Mouse (Mus musculus) macrophage (primary cell): ENCODE measurements around the gene Epo. TPM values are rescaled to one million over a fixed set of nuclear protein-coding genes. Genes with fewer than 3 reads are reported as not detected.
A peak's percentile ranks its signal among the peaks of the same experiment; 100 is the strongest.

Experiments used
- H3K27ac ChIP-seq: fragments of 350-480 bp; formaldehyde crosslinking; 2 replicates; pipeline ENCODE4 v1.9.0; 2021
- H3K36me3 ChIP-seq: fragments of 350-480 bp; formaldehyde crosslinking; 2 replicates; pipeline ENCODE4 v1.9.0; 2021; ENCODE audit errors: inconsistent target
- H3K4me3 ChIP-seq: fragments of 350-480 bp; formaldehyde crosslinking; 2 replicates; pipeline ENCODE4 v1.9.0; 2021; ENCODE audit errors: inconsistent target
- H3K79me2 ChIP-seq: fragments of 350-480 bp; formaldehyde crosslinking; 2 replicates; pipeline ENCODE4 v1.9.0; 2021; ENCODE audit errors: inconsistent target
- WGBS: methylation state at CpG from one replicate; pipeline ENCODE4 v1.1.7; 2026; ENCODE audit warnings: inconsistent platforms; ENCODE audit not compliant: missing documents; 5-methylcytosine and 5-hydroxymethylcytosine counted together
- polyA plus RNA-seq: library from polyadenylated mRNA; stranded (reverse); fragments of 250-400 nt; gene quantifications from 3 replicates; pipeline ENCODE4 v1.2.4, GENCODE M21; 2018; ENCODE audit warnings: inconsistent platforms
- total RNA-seq, 78 experiments: library from RNA; depleted of rRNA; stranded (reverse); fragments of 250-400 nt; gene quantifications; 1 replicate in 9 of 78; 2 replicates in 24 of 78; 3 replicates in 43 of 78; 4 replicates in 2 of 78; pipeline ENCODE4 v1.2.4; 2018; ENCODE audit warnings: inconsistent platforms in 56 of 78

The Epo gene
- not detected for total RNA-seq (2018; cell fraction: chromatin; rRNA removed)
- total RNA-seq (2018; cell fraction: cytosol; rRNA removed): not detected
- total RNA-seq (2018; cell fraction: nucleus; rRNA removed): not detected
- polyA plus RNA-seq: not detected in 3 replicates

- Histone ChIP-seq H3K4me3 (peak within 1 kb of the TSS; percentile 97), H3K27ac (peak within 1 kb of the TSS; percentile 94), H3K79me2 (peaks cover 47% of the 10 kb centered on the region), H3K36me3 (peaks cover 21% of the 10 kb centered on the region)
- under 1% methylated on average over 40 of the region's 40 CpGs for WGBS
Measured at GRCm38 (mm10) chr5:137533117-137533827, at the start of gene Epo, which contains the start of gene Gnb2. Gene Epo, minus strand, starts transcription at chr5:137533242. Gene Gnb2, minus strand, starts transcription at chr5:137533510.

- Histone ChIP-seq H3K27ac (no peak overlapping the region), H3K4me3 (no peak overlapping the region), H3K79me2 (no peaks in the 10 kb centered on the region), H3K36me3 (no peaks in the 10 kb centered on the region)
- 90% methylated on average over 8 of the region's 8 CpGs for WGBS
Measured at GRCm38 (mm10) chr5:137582702-137583101, 49.7 kb upstream of the Epo start.

GRCm38 (mm10) chr5:137580246-137580645, 47.2 kb upstream of the Epo start:
- WGBS: 83% methylated on average over 6 of the region's 6 CpGs
- no peaks in the 10 kb centered on the region for H3K36me3 ChIP-seq
- no peak overlapping the region for H3K27ac ChIP-seq
- H3K79me2 ChIP-seq: no peaks in the 10 kb centered on the region
- no peak overlapping the region for H3K4me3 ChIP-seq

GRCm38 (mm10) chr5:137574470-137574901, 41.4 kb upstream of the Epo start:
- 94% methylated on average over 27 of the region's 27 CpGs for WGBS

GRCm38 (mm10) chr5:137570691-137571586, 37.9 kb upstream of the Epo start:
- 10% methylated on average over 17 of the region's 17 CpGs for WGBS
- Histone ChIP-seq H3K4me3 (no peak overlapping the region), H3K79me2 (no peaks in the 10 kb centered on the region), H3K36me3 (no peaks in the 10 kb centered on the region), H3K27ac (no peak overlapping the region)

More at GRCm38 (mm10) chr5:137574470-137574901, 41.4 kb upstream of the Epo start:
- Histone ChIP-seq H3K36me3 (no peaks in the 10 kb centered on the region), H3K4me3 (no peak overlapping the region), H3K27ac (no peak overlapping the region), H3K79me2 (no peaks in the 10 kb centered on the region)

- Histone ChIP-seq H3K4me3 (no peak overlapping the region), H3K79me2 (no peaks in the 10 kb centered on the region), H3K27ac (no peak overlapping the region), H3K36me3 (no peaks in the 10 kb centered on the region)
- WGBS: 14% methylated on average over 7 of the region's 7 CpGs
Measured at GRCm38 (mm10) chr5:137570181-137570580, 37.1 kb upstream of the Epo start.

- WGBS: 2% methylated on average over 9 of the region's 9 CpGs
- H3K79me2 ChIP-seq: no peaks in the 10 kb centered on the region
- no peak within 1 kb of the TSS for H3K27ac ChIP-seq
- no peaks in the 10 kb centered on the region for H3K36me3 ChIP-seq
- H3K4me3 ChIP-seq: no peak within 1 kb of the TSS
Measured at GRCm38 (mm10) chr5:137569665-137570064, 36.6 kb upstream of the Epo start, which contains the start of gene Tfr2. Gene Tfr2, plus strand, starts transcription at chr5:137569840.

- 79% methylated on average over 9 of the region's 12 CpGs for WGBS
- H3K27ac ChIP-seq: no peak overlapping the region
- H3K36me3 ChIP-seq: no peaks in the 10 kb centered on the region
- no peaks in the 10 kb centered on the region for H3K79me2 ChIP-seq
- no peak overlapping the region for H3K4me3 ChIP-seq
Measured at GRCm38 (mm10) chr5:137569031-137569430, 36.0 kb upstream of the Epo start.

GRCm38 (mm10) chr5:137568223-137568798, 35.3 kb upstream of the Epo start:
- Histone ChIP-seq H3K4me3 (no peak overlapping the region), H3K36me3 (no peaks in the 10 kb centered on the region), H3K27ac (no peak overlapping the region), H3K79me2 (no peaks in the 10 kb centered on the region)
- 89% methylated on average over 8 of the region's 8 CpGs for WGBS

- H3K4me3 ChIP-seq: no peak overlapping the region
- no peaks in the 10 kb centered on the region for H3K36me3 ChIP-seq
- WGBS: 92% methylated on average over 5 of the region's 5 CpGs
- H3K27ac ChIP-seq: no peak overlapping the region
- H3K79me2 ChIP-seq: no peaks in the 10 kb centered on the region
Measured at GRCm38 (mm10) chr5:137566416-137566815, 33.4 kb upstream of the Epo start.

GRCm38 (mm10) chr5:137565744-137566143, 32.7 kb upstream of the Epo start:
- WGBS: 96% methylated on average over 6 of the region's 6 CpGs
- Histone ChIP-seq H3K79me2 (no peaks in the 10 kb centered on the region), H3K4me3 (no peak overlapping the region), H3K27ac (no peak overlapping the region), H3K36me3 (no peaks in the 10 kb centered on the region)

GRCm38 (mm10) chr5:137562965-137563364, 29.9 kb upstream of the Epo start:
- H3K79me2 ChIP-seq: no peaks in the 10 kb centered on the region
- no peaks in the 10 kb centered on the region for H3K36me3 ChIP-seq
- no peak overlapping the region for H3K27ac ChIP-seq
- H3K4me3 ChIP-seq: no peak overlapping the region
- WGBS: 92% methylated on average over 10 of the region's 10 CpGs

- Histone ChIP-seq H3K4me3 (no peak overlapping the region), H3K27ac (no peak overlapping the region), H3K36me3 (no peaks in the 10 kb centered on the region), H3K79me2 (no peaks in the 10 kb centered on the region)
- 74% methylated on average over 6 of the region's 6 CpGs for WGBS
Measured at GRCm38 (mm10) chr5:137561556-137561955, 28.5 kb upstream of the Epo start.

GRCm38 (mm10) chr5:137553898-137554297, 20.9 kb upstream of the Epo start:
- 52% methylated on average over 11 of the region's 11 CpGs for WGBS
- Histone ChIP-seq H3K27ac (no peak overlapping the region), H3K4me3 (no peak overlapping the region), H3K36me3 (no peaks in the 10 kb centered on the region), H3K79me2 (no peaks in the 10 kb centered on the region)
